Comparison of ENCODE assay signal across 7 mouse cellular contexts in genomic region chr17:85799865-85800356, GRCm38 (mm10).
DNase-seq lines count a peak whose midpoint lies in the region; ATAC-seq and TF ChIP-seq lines count a peak whose summit lies in the region.

No protein-coding gene starts in this region.

- no peaks in the 10 kb centered on the region for H3K9me3 ChIP-seq in embryonic facial prominence, embryonic 15.5 days (replicated peaks)
- no peaks in the 10 kb centered on the region for H3K9me3 ChIP-seq in hindbrain, postnatal 0 days (ENCODE audit: low read length)
- H3K9me3 ChIP-seq in midbrain, embryonic 10.5 days (replicated peaks), result no peaks in the 10 kb centered on the region

- ATAC-seq in embryonic facial prominence, embryonic 15.5 days (ENCODE audit: insufficient number of reproducible peaks, low FRiP score, low TSS enrichment, low read depth), result peak; percentile 58; the same call in 1 of the 2 replicates
- ATAC-seq in hindbrain, postnatal 0 days, result peak; percentile 51; the same call in 1 of the 2 replicates

- TF ChIP-seq CTCF in hindbrain, postnatal 0 days (IDR thresholded peaks at IDR 0.05; ENCODE audit: low read depth), result no peak

- H3K27me3 ChIP-seq in embryonic facial prominence, embryonic 15.5 days, result peaks cover 29% of the 10 kb centered on the region
- H3K27me3 ChIP-seq in hindbrain, postnatal 0 days (ENCODE audit: insufficient read depth, low read length), result peaks cover 60% of the 10 kb centered on the region
- peaks cover 100% of the 10 kb centered on the region for H3K27me3 ChIP-seq in midbrain, embryonic 10.5 days (ENCODE audit: low read depth, poor library complexity, severe bottlenecking)

- peak; percentile 11 for DNase-seq in right cerebral cortex, postnatal 4 days
- DNase-seq in right cerebral cortex, adult 18-20 months, result no peak
- DNase-seq in hindbrain, postnatal 0 days (ENCODE audit: low spot score), result no peak
- DNase-seq in midbrain, embryonic 10.5 days (ENCODE audit: low spot score), result peak; percentile 71
- no peak for DNase-seq in layer of hippocampus, adult 9-10 months (ENCODE audit: low spot score)
- no peak for DNase-seq in left cerebral cortex, adult 9 months (ENCODE audit: low spot score in 2 of 2)

- H3K4me2 ChIP-seq in embryonic facial prominence, embryonic 15.5 days (replicated peaks), result peak overlapping the region; percentile 87
- peak overlapping the region; percentile 61 for H3K4me2 ChIP-seq in hindbrain, postnatal 0 days (ENCODE audit: low read depth, low read length)

- peaks cover 15% of the 10 kb centered on the region for H3K4me1 ChIP-seq in embryonic facial prominence, embryonic 15.5 days
- peaks cover 6% of the 10 kb centered on the region; the same call in 1 of the 2 replicates for H3K4me1 ChIP-seq in hindbrain, postnatal 0 days (ENCODE audit: insufficient read depth, low read length)
- H3K4me1 ChIP-seq in midbrain, embryonic 10.5 days, result peaks cover 25% of the 10 kb centered on the region

- H3K27ac ChIP-seq in embryonic facial prominence, embryonic 15.5 days (replicated peaks), result peak overlapping the region; percentile 45
- no peak overlapping the region for H3K27ac ChIP-seq in hindbrain, postnatal 0 days
- peak overlapping the region; percentile 69 for H3K27ac ChIP-seq in midbrain, embryonic 10.5 days (replicated peaks)

- H3K4me3 ChIP-seq in embryonic facial prominence, embryonic 15.5 days (replicated peaks), result peak overlapping the region; percentile 51
- H3K4me3 ChIP-seq in hindbrain, postnatal 0 days (ENCODE audit: low read length), result peak overlapping the region; percentile 32
- H3K4me3 ChIP-seq in midbrain, embryonic 10.5 days, result peak overlapping the region; percentile 59

- 0% methylated on average over 33 of the region's 34 CpGs for WGBS in embryonic facial prominence, embryonic 15.5 days
- 2% methylated on average over 34 of the region's 34 CpGs for whole genome bisulfite sequencing in hindbrain, postnatal 0 days
- under 1% methylated on average over 34 of the region's 34 CpGs for WGBS in midbrain, embryonic 10.5 days

- no peaks in the 10 kb centered on the region for H3K36me3 ChIP-seq in embryonic facial prominence, embryonic 15.5 days
- H3K36me3 ChIP-seq in hindbrain, postnatal 0 days (ENCODE audit: insufficient read depth, low read length), result no peaks in the 10 kb centered on the region
- H3K36me3 ChIP-seq in midbrain, embryonic 10.5 days, result no peaks in the 10 kb centered on the region

- H3K9ac ChIP-seq in embryonic facial prominence, embryonic 15.5 days, result peak overlapping the region; percentile 54
- H3K9ac ChIP-seq in hindbrain, postnatal 0 days (replicated peaks; ENCODE audit: low read length), result 0 out of 2 replicates have a peak overlapping the region, but pooled peaks have one; percentile 10

Comparison
In these comparisons a context has a peak if more than half of its experiments do, and no peak if none do; other contexts are left out.
1. DNase-seq: peak in right cerebral cortex, postnatal 4 days (single experiment) and midbrain, embryonic 10.5 days (single experiment); none in right cerebral cortex, adult 18-20 months (single experiment), hindbrain, postnatal 0 days (single experiment), layer of hippocampus, adult 9-10 months (single experiment) and left cerebral cortex, adult 9 months (0 of 2).
2. Peak in every context shown above with its lines, with median percentiles within 50 percentile points of each other: H3K4me3 ChIP-seq.